Mouse (Mus musculus): Measurements from ENCODE around the gene Pim2. TPM values are rescaled to one million over a fixed set of nuclear protein-coding genes. Genes with fewer than 3 reads are reported as not detected.
"Not testable (repeated sequence)": the region's sequence is repeated elsewhere in the genome, so short reads cannot be mapped to it uniquely, and the experiment has no call there.

The Pim2 gene
- polyA plus RNA-seq, 1 experiment from 2014 or later: 4.8 TPM

GRCm38 (mm10) chrX:7910473-7910872 is 32.4 kb downstream of the Pim2 start:
- WGBS: 69% methylated on average over 6 of the region's 6 CpGs
- H3K4me3 ChIP-seq: no peak overlapping the region
- no peak for ATAC-seq (ENCODE audit: low FRiP score, low read depth)

GRCm38 (mm10) chrX:7915669-7916068 is 37.6 kb downstream of the Pim2 start:
- H3K4me1 ChIP-seq; H3K9ac ChIP-seq; H3K27ac ChIP-seq; H3K9me3 ChIP-seq; H3K4me2 ChIP-seq (replicated peaks); H3K4me3 ChIP-seq; H3K36me3 ChIP-seq; ATAC-seq (ENCODE audit: low FRiP score, low read depth): not testable (repeated sequence)
- 15% methylated on average over 3 of the region's 3 CpGs for WGBS
- H3K27me3 ChIP-seq: peaks cover 25% of the 10 kb centered on the region

More at GRCm38 (mm10) chrX:7910473-7910872, 32.4 kb downstream of the Pim2 start:
- Histone ChIP-seq H3K27ac (no peak overlapping the region), H3K9me3 (no peaks in the 10 kb centered on the region), H3K4me2 (replicated peaks) (no peak overlapping the region), H3K4me1 (no peaks in the 10 kb centered on the region), H3K9ac (no peak overlapping the region), H3K27me3 (no peaks in the 10 kb centered on the region), H3K36me3 (peaks cover 12% of the 10 kb centered on the region)

GRCm38 (mm10) chrX:7917960-7918359 is 39.9 kb downstream of the Pim2 start:
- not testable (repeated sequence) for H3K4me3 ChIP-seq, H3K27ac ChIP-seq
- 60% methylated on average over 6 of the region's 6 CpGs for WGBS

GRCm38 (mm10) chrX:7919601-7920383 is 41.7 kb downstream of the Pim2 start, which contains the start of gene Pcsk1n:
Gene Pcsk1n, plus strand, starts transcription at chrX:7919822.
- Histone ChIP-seq H3K36me3 (no peaks in the 10 kb centered on the region), H3K27me3 (peaks cover 66% of the 10 kb centered on the region), H3K4me3 (peak within 1 kb of the TSS; percentile 30), H3K9ac (no peak within 1 kb of the TSS), H3K4me2 (replicated peaks) (peak within 1 kb of the TSS; percentile 56), H3K27ac (no peak within 1 kb of the TSS), H3K9me3 (no peaks in the 10 kb centered on the region), H3K4me1 (no peaks in the 10 kb centered on the region)
- WGBS: 20% methylated on average over 29 of the region's 40 CpGs
- ATAC-seq (ENCODE audit: low FRiP score, low read depth): no peak

More at GRCm38 (mm10) chrX:7917960-7918359, 39.9 kb downstream of the Pim2 start:
- ATAC-seq (ENCODE audit: low FRiP score, low read depth); H3K4me2 ChIP-seq (replicated peaks); H3K4me1 ChIP-seq; H3K36me3 ChIP-seq; H3K9me3 ChIP-seq; H3K9ac ChIP-seq: not testable (repeated sequence)
- H3K27me3 ChIP-seq: peaks cover 48% of the 10 kb centered on the region

- Histone ChIP-seq H3K4me1 (no peaks in the 10 kb centered on the region), H3K36me3 (no peaks in the 10 kb centered on the region), H3K4me3 (peak overlapping the region; percentile 31), H3K4me2 (replicated peaks) (peak overlapping the region; percentile 58), H3K27me3 (peaks cover 85% of the 10 kb centered on the region), H3K9me3 (no peaks in the 10 kb centered on the region), H3K27ac (no peak overlapping the region), H3K9ac (no peak overlapping the region)
- WGBS: 10% methylated on average over 44 of the region's 48 CpGs
- no peak for ATAC-seq (ENCODE audit: low FRiP score, low read depth)
Measured at GRCm38 (mm10) chrX:7922032-7922431, 44.0 kb downstream of the Pim2 start.

DNA sequence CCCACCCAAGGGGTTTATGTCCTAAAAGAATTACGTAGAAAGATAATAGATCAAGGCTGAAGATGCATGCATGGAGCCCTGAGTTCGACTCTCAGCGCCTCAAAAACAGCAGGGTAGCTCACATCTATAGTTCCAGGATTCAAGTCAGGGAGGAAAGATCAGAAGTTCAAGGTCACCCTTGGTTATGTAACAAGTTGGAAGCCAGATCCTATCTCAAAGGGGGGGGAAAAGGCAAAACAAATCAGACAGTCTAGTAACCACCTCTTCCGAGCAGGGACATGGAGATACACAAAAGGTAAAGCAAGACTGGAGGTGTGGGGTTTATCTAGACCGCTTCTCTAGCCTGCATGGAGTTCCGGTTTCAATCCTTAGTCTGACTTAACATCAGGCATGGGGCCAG is 48.2 kb downstream of the Pim2 start:
- Histone ChIP-seq H3K27me3 (peaks cover 88% of the 10 kb centered on the region), H3K36me3 (peaks cover 17% of the 10 kb centered on the region), H3K4me2 (replicated peaks) (no peak overlapping the region), H3K9me3 (peaks cover 4% of the 10 kb centered on the region; the same call in 1 of the 2 replicates), H3K4me3 (no peak overlapping the region), H3K9ac (no peak overlapping the region), H3K4me1 (no peaks in the 10 kb centered on the region), H3K27ac (no peak overlapping the region)
- 62% methylated on average over 6 of the region's 6 CpGs for WGBS
- no peak for ATAC-seq (ENCODE audit: low FRiP score, low read depth)

DNA sequence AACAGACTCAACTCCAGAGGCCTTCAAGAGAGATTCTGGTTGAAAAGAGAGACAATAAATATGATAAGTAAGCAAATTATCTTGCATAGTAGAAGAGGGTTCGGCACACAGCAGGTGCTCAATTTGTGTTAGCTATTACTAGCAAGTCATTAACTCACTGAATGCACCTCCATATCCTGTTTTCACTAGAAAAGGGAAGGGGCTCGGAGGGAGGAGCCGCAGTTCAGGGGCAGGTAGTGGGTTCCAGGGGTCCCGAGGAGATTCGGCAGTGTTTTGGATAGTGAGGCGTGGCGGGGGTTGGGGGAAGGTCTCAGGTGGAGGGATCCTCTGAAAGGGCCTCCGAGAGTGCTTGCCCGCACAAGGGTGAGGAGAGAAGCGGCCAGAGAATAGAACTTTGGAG is 49.1 kb downstream of the Pim2 start:
- no peak for ATAC-seq (ENCODE audit: low FRiP score, low read depth)
- Histone ChIP-seq H3K9me3 (peaks cover 4% of the 10 kb centered on the region; the same call in 1 of the 2 replicates), H3K27ac (no peak overlapping the region), H3K27me3 (peaks cover 79% of the 10 kb centered on the region), H3K4me3 (no peak overlapping the region), H3K4me1 (no peaks in the 10 kb centered on the region), H3K9ac (no peak overlapping the region), H3K4me2 (replicated peaks) (no peak overlapping the region), H3K36me3 (peaks cover 25% of the 10 kb centered on the region)
- WGBS: 16% methylated on average over 10 of the region's 10 CpGs

DNA sequence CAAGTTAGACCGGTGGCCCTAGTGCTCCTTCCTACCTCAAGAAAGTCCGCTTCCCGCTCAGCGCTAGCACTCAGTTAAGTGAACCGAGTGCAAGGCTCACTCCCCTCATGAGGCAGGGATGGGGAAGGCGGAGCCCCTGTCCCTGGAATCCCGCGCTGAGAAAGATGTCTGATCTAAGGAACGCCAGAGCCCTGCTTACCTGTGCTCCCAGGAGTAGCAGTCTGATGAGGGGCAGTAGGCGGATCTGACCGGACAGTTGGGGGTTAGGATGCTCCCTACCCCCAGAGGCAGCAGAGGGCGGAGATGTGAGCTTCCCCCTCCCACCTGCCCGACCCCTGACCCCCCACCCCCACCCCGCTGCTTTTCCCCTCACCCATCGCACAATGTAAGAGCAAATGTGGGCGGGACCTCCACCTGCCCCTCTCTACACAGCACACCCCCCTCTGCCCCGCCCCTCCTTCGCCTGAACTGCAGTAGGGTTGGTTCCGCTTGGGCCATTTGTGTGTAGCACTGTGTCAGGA is 50.3 kb downstream of the Pim2 start, which contains the start of gene Eras:
Gene Eras, minus strand, starts transcription at position 338 of the 521 bp plus-strand sequence.
- no peaks in the 10 kb centered on the region for H3K4me1 ChIP-seq

More for the DNA sequence above, 50.3 kb downstream of the Pim2 start, which contains the start of gene Eras:
- no peak within 1 kb of the TSS for H3K9ac ChIP-seq
- H3K9me3 ChIP-seq: peaks cover 4% of the 10 kb centered on the region; the same call in 1 of the 2 replicates
- no peak within 1 kb of the TSS for H3K4me3 ChIP-seq
- no peak within 1 kb of the TSS for H3K27ac ChIP-seq
- 12% methylated on average over 16 of the region's 19 CpGs for WGBS
- peaks cover 29% of the 10 kb centered on the region for H3K36me3 ChIP-seq
- peaks cover 67% of the 10 kb centered on the region for H3K27me3 ChIP-seq
- no peak within 1 kb of the TSS for H3K4me2 ChIP-seq (replicated peaks)
- no peak for ATAC-seq (ENCODE audit: low FRiP score, low read depth)

Other genes starting within 250 kb of the Pim2 start
- 0.93 and 1.4 TPM in 2 replicates for gene Syp, start 239.8 kb upstream of the Pim2 start, polyA plus RNA-seq (2015; fragmentation: Nextera tagmentation; extraction: Ambion mirVana)
- gene Prickle3, start 221.0 kb upstream of the Pim2 start, polyA plus RNA-seq (2015; fragmentation: Nextera tagmentation; extraction: Ambion mirVana): 9.6 and 10.0 TPM in 2 replicates
- gene Plp2, start 206.9 kb upstream of the Pim2 start, polyA plus RNA-seq (2015; fragmentation: Nextera tagmentation; extraction: Ambion mirVana): 108 and 114 TPM in 2 replicates
- 0.22 and 0.40 TPM in 2 replicates for gene Magix, start 197.0 kb upstream of the Pim2 start, polyA plus RNA-seq (2015; fragmentation: Nextera tagmentation; extraction: Ambion mirVana)
- gene Gpkow, start 181.1 kb upstream of the Pim2 start, polyA plus RNA-seq (2015; fragmentation: Nextera tagmentation; extraction: Ambion mirVana): 40.8 and 42.6 TPM in 2 replicates
- gene Wdr45, start 163.9 kb upstream of the Pim2 start, polyA plus RNA-seq (2015; fragmentation: Nextera tagmentation; extraction: Ambion mirVana): 32.0 and 36.1 TPM in 2 replicates
- gene Gm45208, start 156.0 kb upstream of the Pim2 start, polyA plus RNA-seq (2015; fragmentation: Nextera tagmentation; extraction: Ambion mirVana): 0.48 and 0.78 TPM in 2 replicates
- gene Praf2, start 149.8 kb upstream of the Pim2 start, polyA plus RNA-seq (2015; fragmentation: Nextera tagmentation; extraction: Ambion mirVana): 84.1 and 85.0 TPM in 2 replicates
- gene Ccdc120, start 127.4 kb upstream of the Pim2 start, polyA plus RNA-seq (2015; fragmentation: Nextera tagmentation; extraction: Ambion mirVana): 17.5 and 22.1 TPM in 2 replicates
- 26.4 and 27.6 TPM in 2 replicates for gene Tfe3, start 115.7 kb upstream of the Pim2 start, polyA plus RNA-seq (2015; fragmentation: Nextera tagmentation; extraction: Ambion mirVana)
- 42.0 and 47.3 TPM in 2 replicates for gene Gripap1, start 88.5 kb upstream of the Pim2 start, polyA plus RNA-seq (2015; fragmentation: Nextera tagmentation; extraction: Ambion mirVana)
- gene Kcnd1, start 56.0 kb upstream of the Pim2 start, polyA plus RNA-seq (2015; fragmentation: Nextera tagmentation; extraction: Ambion mirVana): 0.94 and 1.7 TPM in 2 replicates
- 45.4 and 49.8 TPM in 2 replicates for gene Otud5, start 36.9 kb upstream of the Pim2 start, polyA plus RNA-seq (2015; fragmentation: Nextera tagmentation; extraction: Ambion mirVana)
- gene Slc35a2, start 5.8 kb downstream of the Pim2 start, polyA plus RNA-seq (2015; fragmentation: Nextera tagmentation; extraction: Ambion mirVana): 45.2 and 50.2 TPM in 2 replicates
- 138 and 149 TPM in 2 replicates for gene Pqbp1, start 21.0 kb downstream of the Pim2 start, polyA plus RNA-seq (2015; fragmentation: Nextera tagmentation; extraction: Ambion mirVana)
- 179 and 181 TPM in 2 replicates for gene Timm17b, start 21.1 kb downstream of the Pim2 start, polyA plus RNA-seq (2015; fragmentation: Nextera tagmentation; extraction: Ambion mirVana)
- gene Gm10491, start 29.6 kb downstream of the Pim2 start, polyA plus RNA-seq (2015; fragmentation: Nextera tagmentation; extraction: Ambion mirVana): not detected in 2 replicates
- gene Gm10490, start 31.3 kb downstream of the Pim2 start, polyA plus RNA-seq (2015; fragmentation: Nextera tagmentation; extraction: Ambion mirVana): not detected in 2 replicates
- 0.89 and 0.94 TPM in 2 replicates for gene Pcsk1n, start 41.6 kb downstream of the Pim2 start, polyA plus RNA-seq (2015; fragmentation: Nextera tagmentation; extraction: Ambion mirVana)
- gene Eras, start 50.3 kb downstream of the Pim2 start, polyA plus RNA-seq (2015; fragmentation: Nextera tagmentation; extraction: Ambion mirVana): not detected in 2 replicates
- 39.3 and 42.2 TPM in 2 replicates for gene Hdac6, start 69.6 kb downstream of the Pim2 start, polyA plus RNA-seq (2015; fragmentation: Nextera tagmentation; extraction: Ambion mirVana)
- gene Gata1, start 99.8 kb downstream of the Pim2 start, polyA plus RNA-seq (2015; fragmentation: Nextera tagmentation; extraction: Ambion mirVana): 1.1 and 1.9 TPM in 2 replicates
- not detected in 2 replicates for gene Glod5, start 140.2 kb downstream of the Pim2 start, polyA plus RNA-seq (2015; fragmentation: Nextera tagmentation; extraction: Ambion mirVana)
- gene Suv39h1, start 196.5 kb downstream of the Pim2 start, polyA plus RNA-seq (2015; fragmentation: Nextera tagmentation; extraction: Ambion mirVana): 67.8 and 69.3 TPM in 2 replicates
- 0.15 and 0.40 TPM in 2 replicates for gene Was, start 212.2 kb downstream of the Pim2 start, polyA plus RNA-seq (2015; fragmentation: Nextera tagmentation; extraction: Ambion mirVana)